Mouse (Mus musculus) erythroblast, adult 5-6 weeks (primary cell): ENCODE data around the gene Igfbp4. TPM values are rescaled to one million over a fixed set of nuclear protein-coding genes. Genes with fewer than 3 reads are reported as not detected.

ENCODE experiments used
- ATAC-seq: replicated peaks from 2 replicates; pipeline ENCODE4 v1.8.0; 2016; ENCODE audit warnings: moderate number of reproducible peaks, mild to moderate bottlenecking, moderate TSS enrichment, inconsistent platforms; ENCODE audit not compliant: poor library complexity, low FRiP score, severe bottlenecking
- total RNA-seq, 2 experiments: library from RNA; stranded (forward) in 1 of 2; stranded (reverse) in 1 of 2; fragments of 150-400 nt in 1 of 2; fragments of 200-764, 138-1000 nt in 1 of 2; gene quantifications; 2 replicates each; pipeline versions ENCODE4 v1.2.3 to v1.2.4; 2015 to 2017; ENCODE audit warnings: low replicate concordance in 2 of 2

Igfbp4 gene
- total RNA-seq, 2 experiments from 2014 or later, result 10.8 to 41.5 TPM

- ATAC-seq, result no peak
These were observed 61.7 kb downstream of the Igfbp4 start for GRCm38 (mm10) chr11:99102575-99103270.

Other genes with a start within 250 kb of the Igfbp4 start
- 30.3 and 42.7 TPM in 2 replicates for gene Msl1, start 245.7 kb upstream of the Igfbp4 start, total RNA-seq (2015; ENCODE audit: low replicate concordance)
- gene Msl1, start 245.7 kb upstream of the Igfbp4 start, total RNA-seq (2017; ENCODE audit: low replicate concordance), result 26.1 and 26.3 TPM in 2 replicates
- 20.0 and 23.6 TPM in 2 replicates for gene Casc3, start 236.3 kb upstream of the Igfbp4 start, total RNA-seq (2015; ENCODE audit: low replicate concordance)
- 15.7 and 26.5 TPM in 2 replicates for gene Casc3, start 236.3 kb upstream of the Igfbp4 start, total RNA-seq (2017; ENCODE audit: low replicate concordance)
- not detected in 2 replicates for gene Rapgefl1, start 204.5 kb upstream of the Igfbp4 start, total RNA-seq (2015; ENCODE audit: low replicate concordance)
- gene Rapgefl1, start 204.5 kb upstream of the Igfbp4 start, total RNA-seq (2017; ENCODE audit: low replicate concordance), result 0.42 TPM in 1 of 2 replicates, not detected in the other
- 9.4 and 21.7 TPM in 2 replicates for gene Wipf2, start 177.6 kb upstream of the Igfbp4 start, total RNA-seq (2015; ENCODE audit: low replicate concordance)
- gene Wipf2, start 177.6 kb upstream of the Igfbp4 start, total RNA-seq (2017; ENCODE audit: low replicate concordance), result 6.4 and 8.2 TPM in 2 replicates
- 20.0 and 20.1 TPM in 2 replicates for gene Cdc6, start 133.4 kb upstream of the Igfbp4 start, total RNA-seq (2015; ENCODE audit: low replicate concordance)
- gene Cdc6, start 133.4 kb upstream of the Igfbp4 start, total RNA-seq (2017; ENCODE audit: low replicate concordance), result 46.7 and 54.2 TPM in 2 replicates
- gene Rara, start 113.4 kb upstream of the Igfbp4 start, total RNA-seq (2015; ENCODE audit: low replicate concordance), result 13.1 and 13.2 TPM in 2 replicates
- 2.8 TPM in 2 replicates for gene Rara, start 113.4 kb upstream of the Igfbp4 start, total RNA-seq (2017; ENCODE audit: low replicate concordance)
- not detected in 2 replicates for gene Gjd3, start 58.2 kb upstream of the Igfbp4 start, total RNA-seq (2015; ENCODE audit: low replicate concordance)
- not detected in 2 replicates for gene Gjd3, start 58.2 kb upstream of the Igfbp4 start, total RNA-seq (2017; ENCODE audit: low replicate concordance)
- 132 and 152 TPM in 2 replicates for gene Top2a, start 17.1 kb upstream of the Igfbp4 start, total RNA-seq (2015; ENCODE audit: low replicate concordance)
- gene Top2a, start 17.1 kb upstream of the Igfbp4 start, total RNA-seq (2017; ENCODE audit: low replicate concordance), result 334 and 394 TPM in 2 replicates
- 0.77 TPM in 1 of 2 replicates, not detected in the other for gene Tns4, start 48.1 kb downstream of the Igfbp4 start, total RNA-seq (2015; ENCODE audit: low replicate concordance)
- gene Tns4, start 48.1 kb downstream of the Igfbp4 start, total RNA-seq (2017; ENCODE audit: low replicate concordance), result 0.42 TPM in 1 of 2 replicates, not detected in the other
- 1.0 and 2.9 TPM in 2 replicates for gene Ccr7, start 113.8 kb downstream of the Igfbp4 start, total RNA-seq (2015; ENCODE audit: low replicate concordance)
- gene Ccr7, start 113.8 kb downstream of the Igfbp4 start, total RNA-seq (2017; ENCODE audit: low replicate concordance), result 0.60 and 0.98 TPM in 2 replicates
- 70.0 and 77.8 TPM in 2 replicates for gene Smarce1, start 189.8 kb downstream of the Igfbp4 start, total RNA-seq (2015; ENCODE audit: low replicate concordance)
- 133 and 177 TPM in 2 replicates for gene Smarce1, start 189.8 kb downstream of the Igfbp4 start, total RNA-seq (2017; ENCODE audit: low replicate concordance)
- not detected in 2 replicates for gene Krt222, start 202.8 kb downstream of the Igfbp4 start, total RNA-seq (2015; ENCODE audit: low replicate concordance)
- 0.28 TPM in 1 of 2 replicates, not detected in the other for gene Krt222, start 202.8 kb downstream of the Igfbp4 start, total RNA-seq (2017; ENCODE audit: low replicate concordance)
- not detected in 2 replicates for gene Krt24, start 244.0 kb downstream of the Igfbp4 start, total RNA-seq (2015; ENCODE audit: low replicate concordance)
- gene Krt24, start 244.0 kb downstream of the Igfbp4 start, total RNA-seq (2017; ENCODE audit: low replicate concordance), result not detected in 2 replicates